Mouse (Mus musculus) testis, adult 2 months (tissue): ENCODE measurements around the gene Kif2a.

ENCODE experiments used
- CTCF ChIP-seq: fragments of 200-500 bp; IDR thresholded peaks from 2 replicates; pipeline ENCODE4 v1.5.1; 2012; ENCODE audit warnings: low read depth, mild to moderate bottlenecking, inconsistent platforms, low read length, moderate library complexity; ENCODE audit not compliant: control insufficient read depth, insufficient read depth, insufficient replicate concordance
- POLR2A ChIP-seq: fragments of 200-500 bp; IDR thresholded peaks from 2 replicates; pipeline ENCODE4 v1.6.1; 2012; ENCODE audit warnings: low read depth, mild to moderate bottlenecking, inconsistent platforms, low read length, moderate library complexity; ENCODE audit not compliant: control insufficient read depth

DNA sequence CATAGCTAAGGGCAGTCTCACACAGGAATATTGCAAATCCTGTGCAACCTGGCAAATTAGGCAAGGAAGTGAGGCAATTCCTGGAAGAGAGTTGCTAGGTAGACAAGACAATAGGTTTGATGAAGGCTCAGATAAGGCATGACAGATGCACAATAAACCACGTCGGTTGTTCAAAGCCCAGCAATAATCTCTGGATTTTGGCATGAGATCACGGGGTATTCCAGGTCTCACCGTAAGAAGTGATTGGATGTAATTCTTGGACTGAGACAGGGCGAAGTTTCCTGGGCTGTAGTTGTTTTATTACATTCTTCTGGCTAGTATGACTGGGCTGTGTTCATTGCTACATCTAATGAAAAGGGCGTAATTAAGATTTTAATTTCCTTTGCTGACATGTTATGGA is 20.6 kb upstream of the Kif2a start:
- TF ChIP-seq POLR2A, result no peak
- no peak for TF ChIP-seq CTCF
